Mouse (Mus musculus) forebrain, embryonic 15.5 days (tissue): ENCODE data around the gene Wdr18. TPM values are rescaled to one million over a fixed set of nuclear protein-coding genes. Genes with fewer than 3 reads are reported as not detected.

Experiments used
- ATAC-seq: fragments of 200-750 bp; cut with Nextera tagmentation; replicated peaks from 2 replicates; pipeline ENCODE4 v1.8.0; 2017; ENCODE audit warnings: mild to moderate bottlenecking, moderate TSS enrichment, moderate library complexity
- H3K27ac ChIP-seq: fragments of 300-500 bp; sonication (generic); replicated peaks from 2 replicates; pipeline ENCODE4 v1.5.1; 2015; ENCODE audit warnings: mild to moderate bottlenecking, inconsistent platforms
- H3K27me3 ChIP-seq: fragments of 300-500 bp; sonication (generic); 2 replicates; pipeline ENCODE4 v1.6.1; 2015; ENCODE audit warnings: inconsistent platforms
- H3K36me3 ChIP-seq: fragments of 300-500 bp; sonication (generic); 2 replicates; pipeline ENCODE4 v1.6.1; 2015; ENCODE audit warnings: mild to moderate bottlenecking, inconsistent platforms
- H3K4me1 ChIP-seq: fragments of 300-500 bp; sonication (generic); 2 replicates; pipeline ENCODE4 v1.6.1; 2015; ENCODE audit warnings: inconsistent platforms
- H3K4me2 ChIP-seq: fragments of 300-500 bp; sonication (generic); replicated peaks from 2 replicates; pipeline ENCODE4 v1.6.1; 2015; ENCODE audit warnings: mild to moderate bottlenecking, inconsistent platforms
- H3K4me3 ChIP-seq: fragments of 300-500 bp; sonication (generic); 2 replicates; pipeline ENCODE4 v1.5.1; 2015; ENCODE audit warnings: mild to moderate bottlenecking, inconsistent platforms
- H3K9ac ChIP-seq: fragments of 300-500 bp; sonication (generic); replicated peaks from 2 replicates; pipeline ENCODE4 v1.6.1; 2015; ENCODE audit warnings: mild to moderate bottlenecking, inconsistent platforms
- H3K9me3 ChIP-seq: fragments of 300-500 bp; sonication (generic); 2 replicates; pipeline ENCODE4 v1.6.1; 2016; ENCODE audit warnings: inconsistent platforms
- WGBS: fragments of 180-500 bp; shearing (Covaris S2); methylation state at CpG from one replicate; pipeline ENCODE4 v1.1.7; 2015; ENCODE audit warnings: mixed read lengths; 5-methylcytosine and 5-hydroxymethylcytosine counted together
- polyA plus RNA-seq: library from polyadenylated mRNA; unstranded; fragments of >200 nt; fragmentation: Nextera tagmentation; extraction: Ambion mirVana; gene quantifications from 2 replicates; pipeline ENCODE4 v1.2.1, GENCODE M21; 2015

The Wdr18 gene
- polyA plus RNA-seq, 1 experiment from 2014 or later: 89.2 TPM

GRCm38 (mm10) chr10:80016931-80017330 lies 57.0 kb downstream of the Wdr18 start:
- no peak for ATAC-seq
- H3K27me3 ChIP-seq: peaks cover 65% of the 10 kb centered on the region
- WGBS: 88% methylated on average over 10 of the region's 10 CpGs
- H3K4me3 ChIP-seq: no peak overlapping the region
- no peak overlapping the region for H3K9ac ChIP-seq
- H3K4me2 ChIP-seq: no peak overlapping the region
- H3K27ac ChIP-seq: no peak overlapping the region
- H3K9me3 ChIP-seq: no peaks in the 10 kb centered on the region
- H3K4me1 ChIP-seq: no peaks in the 10 kb centered on the region
- no peaks in the 10 kb centered on the region for H3K36me3 ChIP-seq

- no peaks in the 10 kb centered on the region for H3K9me3 ChIP-seq
- no peak overlapping the region for H3K4me2 ChIP-seq
- no peaks in the 10 kb centered on the region for H3K4me1 ChIP-seq
- 87% methylated on average over 3 of the region's 3 CpGs for WGBS
- no peak overlapping the region for H3K27ac ChIP-seq
- H3K4me3 ChIP-seq: no peak overlapping the region
- no peak for ATAC-seq
- H3K9ac ChIP-seq: no peak overlapping the region
- H3K27me3 ChIP-seq: peaks cover 62% of the 10 kb centered on the region
- H3K36me3 ChIP-seq: no peaks in the 10 kb centered on the region
Measured at GRCm38 (mm10) chr10:80017361-80017760, 57.4 kb downstream of the Wdr18 start.

DNA sequence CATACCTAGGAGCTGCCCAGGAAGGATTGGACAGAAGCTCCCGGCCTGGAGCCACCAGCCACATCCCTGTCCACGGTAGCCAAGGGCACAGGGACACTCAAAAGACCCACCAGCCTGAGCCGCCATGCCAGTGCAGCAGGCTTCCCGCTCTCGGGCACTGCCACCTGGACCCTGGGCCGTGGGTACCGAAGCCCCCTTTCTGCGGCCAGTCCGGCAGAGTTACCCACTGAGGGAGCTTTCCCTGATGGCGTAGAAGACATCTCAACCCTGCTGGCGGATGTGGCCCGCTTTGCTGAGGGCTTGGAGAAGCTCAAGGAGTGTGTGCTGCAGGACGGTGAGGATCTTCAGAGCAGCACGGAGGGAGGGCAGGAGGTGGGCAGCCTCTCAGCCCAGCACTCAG lies 57.8 kb downstream of the Wdr18 start:
- H3K9me3 ChIP-seq: no peaks in the 10 kb centered on the region
- no peak overlapping the region for H3K9ac ChIP-seq
- H3K4me1 ChIP-seq: no peaks in the 10 kb centered on the region
- H3K27ac ChIP-seq: no peak overlapping the region
- H3K36me3 ChIP-seq: no peaks in the 10 kb centered on the region
- no peak overlapping the region for H3K4me3 ChIP-seq
- ATAC-seq: no peak
- H3K27me3 ChIP-seq: peaks cover 59% of the 10 kb centered on the region
- 83% methylated on average over 14 of the region's 14 CpGs for WGBS
- no peak overlapping the region for H3K4me2 ChIP-seq

DNA sequence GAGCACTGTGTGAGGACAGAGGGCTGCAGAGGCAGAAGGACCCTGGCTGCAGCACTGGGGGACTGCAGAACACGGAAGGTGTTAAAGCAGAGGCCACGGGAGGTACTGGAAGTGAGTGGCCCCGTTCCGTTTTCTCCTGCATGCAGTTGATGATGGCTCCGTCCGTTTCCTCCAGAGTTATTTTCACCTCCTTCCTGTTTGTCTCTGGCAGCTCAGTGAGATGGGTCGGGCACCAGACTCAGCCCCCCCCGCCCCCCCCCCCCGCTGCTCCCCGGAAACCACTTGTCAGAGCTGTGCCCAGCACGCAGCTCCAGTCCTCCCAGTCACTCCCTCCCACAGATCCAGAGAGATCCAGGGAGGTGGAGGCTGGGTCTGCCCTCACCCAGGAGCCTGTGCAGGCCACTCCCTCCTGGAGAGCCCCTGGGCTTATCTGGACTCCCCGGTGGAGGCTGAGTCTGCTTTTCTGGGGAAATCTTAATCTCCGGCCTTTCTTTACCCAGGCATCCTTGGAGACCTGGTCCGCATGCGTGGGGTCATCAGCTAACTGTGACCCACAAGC lies 58.9 kb downstream of the Wdr18 start:
- H3K4me2 ChIP-seq: no peak overlapping the region
- H3K9me3 ChIP-seq: no peaks in the 10 kb centered on the region
- no peak overlapping the region for H3K9ac ChIP-seq
- peaks cover 48% of the 10 kb centered on the region for H3K27me3 ChIP-seq
- WGBS: 8% methylated on average over 14 of the region's 15 CpGs
- no peak for ATAC-seq
- H3K4me3 ChIP-seq: no peak overlapping the region
- H3K36me3 ChIP-seq: no peaks in the 10 kb centered on the region
- no peaks in the 10 kb centered on the region for H3K4me1 ChIP-seq
- no peak overlapping the region for H3K27ac ChIP-seq

DNA sequence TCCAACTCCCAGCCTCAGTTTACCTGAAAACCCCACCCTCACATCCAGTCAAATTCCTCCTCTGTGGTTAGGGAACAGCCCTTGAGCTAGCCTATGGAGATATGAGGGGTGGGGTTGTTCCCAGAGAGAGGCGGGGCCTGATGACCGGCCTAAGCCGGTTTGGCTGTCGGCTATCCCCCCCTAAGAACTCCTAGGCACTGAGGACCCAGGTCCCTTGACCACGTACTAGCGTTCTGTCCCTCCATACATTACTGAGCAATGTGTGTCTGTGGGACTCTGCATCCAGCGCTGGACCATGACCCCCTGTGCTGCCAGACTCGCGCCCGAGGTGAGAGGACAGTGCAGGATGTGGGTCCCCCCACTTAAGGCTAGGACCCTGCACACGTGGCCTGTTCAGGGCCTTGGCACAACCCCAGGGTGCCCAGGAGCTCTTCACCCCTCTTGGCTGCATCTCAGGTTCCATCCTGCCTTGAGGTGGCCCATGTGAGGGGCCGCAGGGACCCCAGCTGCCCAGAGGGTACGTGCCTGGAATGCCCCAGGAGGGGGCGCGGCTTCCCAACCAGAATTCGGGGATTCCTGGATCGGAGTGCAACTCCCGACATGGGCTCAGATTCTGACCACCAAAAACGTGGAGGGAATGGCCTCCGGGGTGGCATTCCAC lies 59.6 kb downstream of the Wdr18 start:
- WGBS: 6% methylated on average over 20 of the region's 20 CpGs
- Histone ChIP-seq H3K9ac (0 out of 2 replicates have a peak overlapping the region, but pooled peaks have one; percentile 15), H3K27me3 (peaks cover 41% of the 10 kb centered on the region), H3K36me3 (no peaks in the 10 kb centered on the region), H3K9me3 (no peaks in the 10 kb centered on the region), H3K4me2 (0 out of 2 replicates have a peak overlapping the region, but pooled peaks have one; percentile 5), H3K4me3 (no peak overlapping the region), H3K27ac (no peak overlapping the region), H3K4me1 (no peaks in the 10 kb centered on the region)
- 0 out of 2 replicates have a peak, but pooled peaks have one; percentile 26 for ATAC-seq

Other genes starting within 250 kb of the Wdr18 start
- gene Hcn2, start 243.5 kb upstream of the Wdr18 start, polyA plus RNA-seq: 0.64 and 0.69 TPM in 2 replicates
- 43.7 and 44.0 TPM in 2 replicates for gene Polrmt, start 213.6 kb upstream of the Wdr18 start, polyA plus RNA-seq
- 0.69 and 0.72 TPM in 2 replicates for gene Fgf22, start 205.1 kb upstream of the Wdr18 start, polyA plus RNA-seq
- gene Rnf126, start 193.2 kb upstream of the Wdr18 start, polyA plus RNA-seq: 94.9 and 108 TPM in 2 replicates
- 0.83 and 0.84 TPM in 2 replicates for gene Fstl3, start 182.9 kb upstream of the Wdr18 start, polyA plus RNA-seq
- gene Prss57, start 169.2 kb upstream of the Wdr18 start, polyA plus RNA-seq: 0.25 and 0.43 TPM in 2 replicates
- 317 and 325 TPM in 2 replicates for gene Palm, start 166.6 kb upstream of the Wdr18 start, polyA plus RNA-seq
- 0.66 and 0.68 TPM in 2 replicates for gene Misp, start 139.2 kb upstream of the Wdr18 start, polyA plus RNA-seq
- 108 and 120 TPM in 2 replicates for gene Ptbp1, start 105.7 kb upstream of the Wdr18 start, polyA plus RNA-seq
- gene Prtn3, start 85.7 kb upstream of the Wdr18 start, polyA plus RNA-seq: 13.5 and 15.0 TPM in 2 replicates
- gene Plppr3, start 85.5 kb upstream of the Wdr18 start, polyA plus RNA-seq: 405 and 410 TPM in 2 replicates
- gene Elane, start 73.9 kb upstream of the Wdr18 start, polyA plus RNA-seq: 0.19 TPM in 1 of 2 replicates, not detected in the other
- not detected in 2 replicates for gene Cfd, start 69.3 kb upstream of the Wdr18 start, polyA plus RNA-seq
- 53.2 and 56.6 TPM in 2 replicates for gene Med16, start 51.2 kb upstream of the Wdr18 start, polyA plus RNA-seq
- gene Gm26602, start 49.3 kb upstream of the Wdr18 start, polyA plus RNA-seq: 10.4 and 21.1 TPM in 2 replicates
- 2.2 and 2.7 TPM in 2 replicates for gene Kiss1r, start 43.2 kb upstream of the Wdr18 start, polyA plus RNA-seq
- gene R3hdm4, start 38.9 kb upstream of the Wdr18 start, polyA plus RNA-seq: 272 and 277 TPM in 2 replicates
- 2.7 and 3.1 TPM in 2 replicates for gene Arid3a, start 33.1 kb upstream of the Wdr18 start, polyA plus RNA-seq
- 0.50 and 0.63 TPM in 2 replicates for gene Grin3b, start 10.6 kb downstream of the Wdr18 start, polyA plus RNA-seq
- 21.7 and 23.1 TPM in 2 replicates for gene Tmem259, start 24.2 kb downstream of the Wdr18 start, polyA plus RNA-seq
- gene Cnn2, start 28.4 kb downstream of the Wdr18 start, polyA plus RNA-seq: 26.7 and 29.1 TPM in 2 replicates
- gene Abca7, start 36.3 kb downstream of the Wdr18 start, polyA plus RNA-seq: 3.7 and 4.1 TPM in 2 replicates
- 1.3 TPM in 2 replicates for gene Arhgap45, start 56.5 kb downstream of the Wdr18 start, polyA plus RNA-seq
- gene Polr2e, start 79.6 kb downstream of the Wdr18 start, polyA plus RNA-seq: 179 and 186 TPM in 2 replicates
- gene Gpx4, start 87.0 kb downstream of the Wdr18 start, polyA plus RNA-seq: 472 and 476 TPM in 2 replicates
- gene Sbno2, start 145.4 kb downstream of the Wdr18 start, polyA plus RNA-seq: 13.4 TPM in 2 replicates
- gene Stk11, start 155.7 kb downstream of the Wdr18 start, polyA plus RNA-seq: 20.3 and 21.5 TPM in 2 replicates
- 437 and 444 TPM in 2 replicates for gene Atp5d, start 178.5 kb downstream of the Wdr18 start, polyA plus RNA-seq
- 29.7 and 39.5 TPM in 2 replicates for gene Cbarp, start 180.7 kb downstream of the Wdr18 start, polyA plus RNA-seq
- 33.0 and 34.9 TPM in 2 replicates for gene Midn, start 188.1 kb downstream of the Wdr18 start, polyA plus RNA-seq
- gene Cirbp, start 205.8 kb downstream of the Wdr18 start, polyA plus RNA-seq: 350 and 358 TPM in 2 replicates
- 9.7 and 12.7 TPM in 2 replicates for gene 1600002K03Rik, start 212.8 kb downstream of the Wdr18 start, polyA plus RNA-seq
- gene Efna2, start 219.3 kb downstream of the Wdr18 start, polyA plus RNA-seq: 35.8 and 36.5 TPM in 2 replicates